Mouse (Mus musculus): ENCODE measurements around the gene Senp5. TPM values are rescaled to one million over a fixed set of nuclear protein-coding genes. Genes with fewer than 3 reads are reported as not detected.

Senp5 gene
- polyA plus RNA-seq, 1 experiment: not detected

- H3K4me1 ChIP-seq (ENCODE audit: control insufficient read depth, insufficient read depth, low read length): no peaks in the 10 kb centered on the region
- TF ChIP-seq POLR2A (IDR thresholded peaks at IDR 0.05; ENCODE audit: insufficient read depth, low read depth, low read length) (no peak), CTCF (IDR thresholded peaks at IDR 0.05; ENCODE audit: insufficient read depth, low read depth, low read length) (no peak)
- 87% methylated on average over 6 of the region's 6 CpGs for WGBS
- H3K27ac ChIP-seq (ENCODE audit: insufficient read depth, low read depth, low read length): no peak overlapping the region
- H3K4me3 ChIP-seq (ENCODE audit: insufficient read depth, low read depth, low read length): no peak overlapping the region
Observed at GRCm38 (mm10) chr16:31924368-31924767, 78.7 kb downstream of the Senp5 start.

GRCm38 (mm10) chr16:31918248-31918724 is 84.8 kb downstream of the Senp5 start:
- TF ChIP-seq POLR2A (IDR thresholded peaks at IDR 0.05; ENCODE audit: insufficient read depth, low read depth, low read length) (no peak), CTCF (IDR thresholded peaks at IDR 0.05; ENCODE audit: insufficient read depth, low read depth, low read length) (peak; percentile 73)
- H3K27ac ChIP-seq (ENCODE audit: insufficient read depth, low read depth, low read length): no peak overlapping the region
- 4% methylated on average over 14 of the region's 14 CpGs for WGBS
- peaks cover 3% of the 10 kb centered on the region for H3K4me1 ChIP-seq (ENCODE audit: control insufficient read depth, insufficient read depth, low read length)
- H3K4me3 ChIP-seq (ENCODE audit: insufficient read depth, low read depth, low read length): no peak overlapping the region

- TF ChIP-seq CTCF (IDR thresholded peaks at IDR 0.05; ENCODE audit: insufficient read depth, low read depth, low read length) (no peak), POLR2A (IDR thresholded peaks at IDR 0.05; ENCODE audit: insufficient read depth, low read depth, low read length) (no peak)
- WGBS: 91% methylated on average over 11 of the region's 11 CpGs
- Histone ChIP-seq H3K27ac (ENCODE audit: insufficient read depth, low read depth, low read length) (no peak overlapping the region), H3K4me1 (ENCODE audit: control insufficient read depth, insufficient read depth, low read length) (peaks cover 3% of the 10 kb centered on the region), H3K4me3 (ENCODE audit: insufficient read depth, low read depth, low read length) (no peak overlapping the region)
Observed at GRCm38 (mm10) chr16:31917776-31918175, 85.3 kb downstream of the Senp5 start.

- 87% methylated on average over 10 of the region's 10 CpGs for WGBS
- Histone ChIP-seq H3K4me3 (ENCODE audit: insufficient read depth, low read depth, low read length) (no peak overlapping the region), H3K4me1 (ENCODE audit: control insufficient read depth, insufficient read depth, low read length) (peaks cover 18% of the 10 kb centered on the region), H3K27ac (ENCODE audit: insufficient read depth, low read depth, low read length) (no peak overlapping the region)
- TF ChIP-seq CTCF (IDR thresholded peaks at IDR 0.05; ENCODE audit: insufficient read depth, low read depth, low read length) (no peak), POLR2A (IDR thresholded peaks at IDR 0.05; ENCODE audit: insufficient read depth, low read depth, low read length) (no peak)
Observed at GRCm38 (mm10) chr16:31910281-31910847, 92.7 kb downstream of the Senp5 start.

Other genes with a start within 250 kb of the Senp5 start
- not detected in 2 replicates for gene Meltf, start 124.5 kb downstream of the Senp5 start, polyA plus RNA-seq (2012; ENCODE audit: insufficient read depth, insufficient read length, low replicate concordance, missing spikeins)
- gene Pigz, start 69.4 kb downstream of the Senp5 start, polyA plus RNA-seq (2012; ENCODE audit: insufficient read depth, insufficient read length, low replicate concordance, missing spikeins): not detected in 2 replicates
- not detected in 2 replicates for gene 0610012G03Rik, start 54.8 kb downstream of the Senp5 start, polyA plus RNA-seq (2012; ENCODE audit: insufficient read depth, insufficient read length, low replicate concordance, missing spikeins)
- gene Ncbp2, start 54.8 kb downstream of the Senp5 start, polyA plus RNA-seq (2012; ENCODE audit: insufficient read depth, insufficient read length, low replicate concordance, missing spikeins): not detected in 2 replicates
- gene Pak2, start 76.1 kb upstream of the Senp5 start, polyA plus RNA-seq (2012; ENCODE audit: insufficient read depth, insufficient read length, low replicate concordance, missing spikeins): 52.8 TPM in 1 of 2 replicates, not detected in the other
- gene Pigx, start 96.5 kb upstream of the Senp5 start, polyA plus RNA-seq (2012; ENCODE audit: insufficient read depth, insufficient read length, low replicate concordance, missing spikeins): not detected in 2 replicates
- gene Cep19, start 96.5 kb upstream of the Senp5 start, polyA plus RNA-seq (2012; ENCODE audit: insufficient read depth, insufficient read length, low replicate concordance, missing spikeins): 179 TPM in 1 of 2 replicates, not detected in the other
- not detected in 2 replicates for gene Nrros, start 162.3 kb upstream of the Senp5 start, polyA plus RNA-seq (2012; ENCODE audit: insufficient read depth, insufficient read length, low replicate concordance, missing spikeins)
- not detected in 2 replicates for gene Bex6, start 176.5 kb upstream of the Senp5 start, polyA plus RNA-seq (2012; ENCODE audit: insufficient read depth, insufficient read length, low replicate concordance, missing spikeins)
- gene Fbxo45, start 243.9 kb upstream of the Senp5 start, polyA plus RNA-seq (2012; ENCODE audit: insufficient read depth, insufficient read length, low replicate concordance, missing spikeins): not detected in 2 replicates
- gene Wdr53, start 243.9 kb upstream of the Senp5 start, polyA plus RNA-seq (2012; ENCODE audit: insufficient read depth, insufficient read length, low replicate concordance, missing spikeins): not detected in 2 replicates